Mouse (Mus musculus): ENCODE data around the gene Sh3rf3. TPM values are rescaled to one million over a fixed set of nuclear protein-coding genes. Genes with fewer than 3 reads are reported as not detected.

The Sh3rf3 gene
- polyA plus RNA-seq, 1 experiment from 2014 or later = 0.65 TPM

DNA sequence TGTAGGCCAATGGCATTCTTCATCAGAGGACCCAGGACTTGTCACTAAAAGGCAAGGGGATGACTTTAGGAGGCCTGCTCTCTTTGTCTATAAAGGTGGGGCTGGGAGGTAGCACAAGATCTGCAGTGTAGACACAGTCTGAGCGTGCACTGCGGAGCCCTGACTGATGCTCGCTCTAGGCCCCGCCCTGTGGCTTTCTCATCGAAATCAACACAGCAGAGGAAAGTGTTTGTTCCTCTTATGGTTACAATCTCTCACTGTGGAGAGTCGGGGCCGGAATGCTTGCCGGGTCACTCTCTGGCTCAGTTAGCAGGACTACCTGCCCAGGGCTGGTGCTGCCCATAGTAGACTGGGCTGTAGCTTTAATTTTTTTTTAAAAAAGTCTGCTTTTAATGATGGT is 299.6 kb downstream of the Sh3rf3 start:
- Histone ChIP-seq H3K36me3 (no peaks in the 10 kb centered on the region), H3K27me3 (ENCODE audit: insufficient read depth, poor library complexity, severe bottlenecking) (0 out of 2 replicates have a peak, but pooled peaks cover 4% of the 10 kb centered on the region), H3K4me1 (peaks cover 11% of the 10 kb centered on the region), H3K27ac (no peak overlapping the region), H3K9me3 (no peaks in the 10 kb centered on the region), H3K4me3 (no peak overlapping the region)
- WGBS = 88% methylated on average over 8 of the region's 8 CpGs
- no peak for DNase-seq (ENCODE audit: low spot score)

DNA sequence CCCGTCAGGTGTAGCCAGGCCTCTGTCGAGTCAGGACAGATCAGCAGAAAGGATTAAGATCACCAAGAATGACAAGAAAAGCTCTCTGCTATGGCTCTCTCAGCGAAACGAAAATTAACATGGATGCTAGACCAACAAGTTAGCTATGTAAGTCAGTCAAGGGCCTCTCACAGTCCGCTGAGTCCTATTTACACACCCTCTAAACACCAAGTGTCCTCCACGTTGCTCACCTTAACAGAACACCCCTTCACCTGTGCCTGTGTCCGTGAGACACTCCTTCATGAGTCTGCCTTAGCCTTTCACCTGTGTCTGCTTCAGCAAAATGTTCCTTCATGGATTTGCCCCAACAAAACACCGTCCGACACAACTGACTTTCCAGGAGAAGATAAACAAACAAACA is 300.2 kb downstream of the Sh3rf3 start:
- Histone ChIP-seq H3K9me3 (no peaks in the 10 kb centered on the region), H3K27ac (no peak overlapping the region), H3K27me3 (ENCODE audit: insufficient read depth, poor library complexity, severe bottlenecking) (0 out of 2 replicates have a peak, but pooled peaks cover 4% of the 10 kb centered on the region), H3K4me1 (peaks cover 11% of the 10 kb centered on the region), H3K4me3 (no peak overlapping the region), H3K36me3 (no peaks in the 10 kb centered on the region)
- 84% methylated on average over 9 of the region's 9 CpGs for WGBS
- DNase-seq (ENCODE audit: low spot score) = no peak

DNA sequence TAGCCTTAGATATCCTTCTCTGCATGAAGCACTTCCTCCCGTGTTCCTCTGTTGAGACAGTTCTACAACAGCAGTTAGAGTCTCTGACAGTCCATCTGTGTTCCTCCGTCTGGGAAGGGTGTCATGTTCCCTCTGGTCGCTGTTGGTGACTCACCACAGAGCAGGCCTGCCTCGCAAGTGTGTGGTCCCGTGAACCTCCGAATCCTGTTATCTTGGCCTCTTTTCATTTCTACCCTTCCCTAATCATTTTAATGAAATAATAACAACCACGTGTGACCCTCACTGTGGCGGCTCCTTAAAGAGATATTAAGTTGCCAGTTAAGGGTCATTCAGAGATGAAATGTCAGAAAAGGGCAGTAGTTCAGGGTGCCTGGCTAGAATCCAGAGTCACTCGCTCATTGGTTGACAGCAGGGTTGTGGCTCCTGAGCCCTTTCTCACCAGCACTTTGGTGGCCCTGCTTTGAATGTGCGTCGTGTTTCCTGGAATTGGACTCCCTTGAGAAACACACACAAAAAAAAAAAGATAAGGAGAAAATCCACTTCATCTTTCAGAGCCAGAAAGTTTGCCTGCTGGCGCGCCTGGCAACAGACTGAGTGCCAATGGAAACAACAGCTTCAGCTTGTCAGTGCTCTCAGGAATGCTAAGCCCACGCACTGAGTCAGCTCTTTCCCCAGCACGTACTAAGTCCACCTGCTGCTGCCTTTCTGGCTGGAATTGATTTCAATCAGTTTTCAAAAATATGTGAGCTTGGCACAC is 301.6 kb downstream of the Sh3rf3 start:
- 35% methylated on average over 15 of the region's 15 CpGs for WGBS
- Histone ChIP-seq H3K27ac (no peak overlapping the region), H3K9me3 (no peaks in the 10 kb centered on the region), H3K27me3 (ENCODE audit: insufficient read depth, poor library complexity, severe bottlenecking) (0 out of 2 replicates have a peak, but pooled peaks cover 4% of the 10 kb centered on the region), H3K4me1 (peaks cover 11% of the 10 kb centered on the region), H3K36me3 (no peaks in the 10 kb centered on the region), H3K4me3 (no peak overlapping the region)
- no peak for DNase-seq (ENCODE audit: low spot score)

DNA sequence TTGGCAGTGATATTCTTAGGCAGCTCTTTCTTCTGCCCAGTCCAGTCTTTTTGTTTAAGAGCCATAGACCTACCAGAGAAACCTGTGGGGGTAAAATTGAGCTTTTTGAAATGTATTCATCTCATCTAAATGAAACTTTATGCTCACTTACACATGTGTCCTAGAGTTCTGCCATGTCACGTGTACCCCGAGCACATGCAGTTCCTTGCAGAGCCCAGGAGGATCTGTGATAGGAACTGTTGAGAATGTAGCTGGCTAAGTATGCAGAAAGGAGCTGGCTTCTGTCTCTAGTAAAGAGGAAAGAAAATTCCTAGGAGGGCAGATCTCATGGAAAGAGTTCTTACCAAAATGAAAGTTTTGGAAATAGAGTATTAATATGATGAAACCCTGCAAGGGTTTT is 302.5 kb downstream of the Sh3rf3 start:
- DNase-seq (ENCODE audit: low spot score) = no peak
- Histone ChIP-seq H3K9me3 (no peaks in the 10 kb centered on the region), H3K4me3 (no peak overlapping the region), H3K36me3 (no peaks in the 10 kb centered on the region), H3K4me1 (peaks cover 11% of the 10 kb centered on the region), H3K27me3 (ENCODE audit: insufficient read depth, poor library complexity, severe bottlenecking) (0 out of 2 replicates have a peak, but pooled peaks cover 4% of the 10 kb centered on the region), H3K27ac (no peak overlapping the region)
- WGBS = 79% methylated on average over 2 of the region's 2 CpGs

DNA sequence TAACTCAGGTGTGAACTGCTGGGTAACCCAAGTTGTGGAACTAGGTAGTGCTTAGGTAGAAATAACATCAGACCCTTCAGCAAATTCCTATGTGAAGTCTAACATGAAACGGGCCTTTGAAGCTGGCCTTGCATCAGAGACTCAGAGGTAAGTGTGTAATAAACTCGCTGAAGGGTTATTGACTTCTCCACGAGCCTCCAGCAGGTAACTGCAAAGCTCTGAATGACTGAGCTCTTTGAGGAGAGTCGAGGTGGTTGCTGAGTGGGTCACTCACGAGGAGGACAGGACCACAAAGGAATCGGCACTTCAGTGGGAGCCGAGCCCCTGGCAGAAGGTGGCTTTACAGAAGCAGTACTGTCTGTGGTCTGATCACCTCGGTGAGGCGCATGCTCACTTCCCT is 303.2 kb downstream of the Sh3rf3 start:
- peaks cover 11% of the 10 kb centered on the region for H3K4me1 ChIP-seq
- H3K27ac ChIP-seq = no peak overlapping the region
- H3K36me3 ChIP-seq = no peaks in the 10 kb centered on the region
- H3K27me3 ChIP-seq (ENCODE audit: insufficient read depth, poor library complexity, severe bottlenecking) = 0 out of 2 replicates have a peak, but pooled peaks cover 4% of the 10 kb centered on the region
- DNase-seq (ENCODE audit: low spot score) = no peak
- H3K4me3 ChIP-seq = no peak overlapping the region
- H3K9me3 ChIP-seq = no peaks in the 10 kb centered on the region
- 77% methylated on average over 9 of the region's 9 CpGs for WGBS

DNA sequence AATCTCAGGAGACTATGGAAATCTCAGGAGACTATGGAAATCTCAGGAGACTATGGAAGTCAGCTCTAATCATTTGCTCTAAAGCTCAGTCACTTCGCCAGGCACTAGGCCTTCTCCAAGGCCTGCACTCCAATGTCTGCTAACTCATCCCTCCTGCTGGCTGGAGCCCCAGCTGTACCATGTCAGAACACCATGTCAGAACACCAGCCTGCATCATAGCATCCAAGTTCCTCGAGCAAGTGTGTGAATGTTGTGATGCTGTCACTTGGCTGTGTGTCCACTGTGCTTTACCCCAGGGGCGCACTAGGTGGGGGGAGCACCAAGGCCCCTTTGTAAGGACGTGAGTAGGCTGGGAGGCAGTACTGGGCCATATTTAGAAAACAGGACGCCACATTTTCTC is 304.4 kb downstream of the Sh3rf3 start:
- Histone ChIP-seq H3K27ac (no peak overlapping the region), H3K4me1 (peaks cover 11% of the 10 kb centered on the region), H3K4me3 (no peak overlapping the region), H3K9me3 (no peaks in the 10 kb centered on the region), H3K27me3 (ENCODE audit: insufficient read depth, poor library complexity, severe bottlenecking) (0 out of 2 replicates have a peak, but pooled peaks cover under 1% of the 10 kb centered on the region), H3K36me3 (no peaks in the 10 kb centered on the region)
- DNase-seq (ENCODE audit: low spot score) = no peak
- WGBS = 74% methylated on average over 5 of the region's 5 CpGs

DNA sequence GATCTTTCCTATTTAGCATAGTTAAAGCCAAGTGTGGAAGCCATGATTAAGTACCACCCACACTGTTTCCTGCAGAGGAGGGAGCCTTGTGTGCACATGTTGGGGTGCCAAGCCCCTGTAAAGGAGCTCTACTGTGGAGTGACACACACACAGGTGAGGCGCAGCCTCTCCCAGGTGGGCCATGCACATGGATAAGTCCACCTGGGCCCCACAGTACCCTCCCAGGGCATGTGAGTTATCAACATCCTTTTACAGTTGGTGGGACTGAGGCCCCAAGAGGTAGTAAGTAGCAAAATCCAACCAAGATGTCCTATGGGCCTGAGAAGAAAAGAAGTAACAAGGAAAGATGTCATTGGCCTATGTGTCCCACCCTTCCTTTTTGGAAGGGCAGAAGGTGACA is 305.8 kb downstream of the Sh3rf3 start:
- H3K27me3 ChIP-seq (ENCODE audit: insufficient read depth, poor library complexity, severe bottlenecking) = no peaks in the 10 kb centered on the region
- DNase-seq (ENCODE audit: low spot score) = peak; percentile 62
- no peak overlapping the region for H3K4me3 ChIP-seq
- no peaks in the 10 kb centered on the region for H3K9me3 ChIP-seq
- H3K4me1 ChIP-seq = peaks cover 11% of the 10 kb centered on the region
- WGBS = 97% methylated on average over 1 of the region's 1 CpGs
- H3K36me3 ChIP-seq = no peaks in the 10 kb centered on the region
- H3K27ac ChIP-seq = no peak overlapping the region

DNA sequence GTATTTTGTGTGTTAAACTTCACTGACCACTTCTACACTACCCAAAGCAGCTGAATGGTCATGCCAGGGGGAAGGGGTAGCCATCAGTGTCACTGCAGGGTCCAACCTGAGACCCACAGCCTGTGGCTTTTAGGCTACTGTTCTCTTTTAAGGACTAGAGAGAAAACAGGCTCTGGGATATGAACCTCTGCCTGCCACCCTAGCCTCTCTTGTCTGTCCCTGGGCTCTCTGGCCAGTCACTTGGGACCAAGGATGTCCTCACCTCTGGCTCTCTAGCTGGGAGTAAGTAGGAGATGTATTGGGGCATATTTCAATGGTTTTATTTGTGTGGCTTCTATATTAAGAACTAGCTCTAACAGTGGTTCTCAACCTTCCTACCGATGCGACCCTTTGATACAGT is 306.7 kb downstream of the Sh3rf3 start:
- peaks cover 4% of the 10 kb centered on the region for H3K4me1 ChIP-seq
- no peak overlapping the region for H3K27ac ChIP-seq
- H3K36me3 ChIP-seq = no peaks in the 10 kb centered on the region
- H3K9me3 ChIP-seq = no peaks in the 10 kb centered on the region
- H3K27me3 ChIP-seq (ENCODE audit: insufficient read depth, poor library complexity, severe bottlenecking) = no peaks in the 10 kb centered on the region
- H3K4me3 ChIP-seq = no peak overlapping the region
- peak; percentile 58 for DNase-seq (ENCODE audit: low spot score)
- 89% methylated on average over 2 of the region's 2 CpGs for WGBS

DNA sequence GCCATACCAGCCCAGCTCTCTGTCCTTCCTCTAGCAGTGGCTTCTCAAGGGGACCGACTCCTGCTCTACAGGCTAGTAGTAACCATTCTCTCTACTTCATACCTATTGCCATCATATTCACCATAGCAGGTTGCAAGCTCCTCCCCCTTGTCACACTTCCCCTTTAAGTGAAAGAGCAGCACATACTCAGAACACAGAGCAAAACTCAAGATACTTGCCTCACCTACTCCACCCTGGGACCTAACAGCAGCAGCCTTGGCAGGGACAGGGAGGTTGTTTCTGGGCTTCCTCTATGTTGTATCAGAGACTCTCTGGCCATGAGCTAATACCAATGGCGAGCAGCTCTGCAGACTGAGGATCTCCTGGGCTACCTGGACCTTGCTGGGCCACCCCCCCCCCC is 312.3 kb downstream of the Sh3rf3 start:
- Histone ChIP-seq H3K27ac (peak overlapping the region; percentile 16; the same call in 1 of the 2 replicates), H3K27me3 (ENCODE audit: insufficient read depth, poor library complexity, severe bottlenecking) (no peaks in the 10 kb centered on the region), H3K36me3 (no peaks in the 10 kb centered on the region), H3K4me1 (peaks cover 17% of the 10 kb centered on the region), H3K4me3 (no peak overlapping the region), H3K9me3 (no peaks in the 10 kb centered on the region)
- no peak for DNase-seq (ENCODE audit: low spot score)
- WGBS = 78% methylated on average over 2 of the region's 2 CpGs

DNA sequence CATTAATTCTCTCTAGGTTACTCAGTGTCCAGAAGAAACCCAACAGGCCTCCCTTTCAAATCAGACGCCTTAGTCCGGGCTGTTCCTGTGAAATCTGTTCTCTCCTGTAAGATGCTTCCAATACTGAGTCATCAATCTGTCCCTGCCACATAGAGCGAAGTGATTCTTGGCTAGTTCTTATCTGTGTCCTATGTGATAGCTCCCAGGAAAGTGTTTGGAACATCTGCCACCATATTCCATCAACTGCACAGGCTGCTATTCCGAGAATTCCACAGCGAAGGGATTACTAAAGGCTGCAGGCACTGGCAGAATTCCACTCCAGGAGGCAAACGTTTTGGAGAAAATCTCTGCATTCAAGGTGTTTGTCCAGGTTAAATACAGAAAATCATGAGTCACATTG is 314.5 kb downstream of the Sh3rf3 start:
- H3K36me3 ChIP-seq = no peaks in the 10 kb centered on the region
- no peak overlapping the region for H3K27ac ChIP-seq
- WGBS = 44% methylated on average over 6 of the region's 6 CpGs
- H3K4me1 ChIP-seq = peaks cover 33% of the 10 kb centered on the region
- no peaks in the 10 kb centered on the region for H3K9me3 ChIP-seq
- H3K27me3 ChIP-seq (ENCODE audit: insufficient read depth, poor library complexity, severe bottlenecking) = no peaks in the 10 kb centered on the region
- DNase-seq (ENCODE audit: low spot score) = no peak
- H3K4me3 ChIP-seq = no peak overlapping the region

DNA sequence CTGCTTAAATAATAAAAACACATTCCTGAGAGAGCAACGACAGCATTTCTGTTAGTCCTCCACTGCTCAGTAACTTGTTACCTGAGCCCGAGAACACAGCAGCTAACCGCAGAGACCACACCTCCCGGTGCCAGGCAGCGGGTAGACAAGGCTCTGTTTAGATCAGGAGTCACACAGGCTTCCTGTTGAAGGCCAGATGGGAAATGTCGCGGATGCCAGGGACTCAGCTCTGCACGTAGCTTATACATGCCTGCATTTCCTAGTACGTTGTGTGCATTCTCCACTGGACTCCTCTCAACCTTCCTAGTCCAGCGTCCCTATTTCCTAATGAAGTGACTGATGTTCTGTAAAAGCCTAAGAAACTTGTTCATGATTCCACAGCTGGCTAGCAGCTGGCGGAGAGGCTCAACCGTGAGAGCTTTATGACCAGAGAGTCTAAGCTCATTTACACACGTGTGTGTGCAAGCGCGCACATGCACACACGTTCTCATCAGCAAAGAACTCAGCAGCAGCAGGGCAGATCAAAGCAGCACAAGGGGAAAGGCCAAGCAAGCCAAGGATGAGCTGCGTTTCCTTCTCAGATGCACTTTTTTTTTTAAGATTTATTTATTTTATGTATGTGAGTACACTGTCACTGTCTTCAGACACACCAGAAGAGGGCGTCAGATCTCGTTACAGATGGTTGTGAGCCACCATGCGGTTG is 318.9 kb downstream of the Sh3rf3 start:
- Histone ChIP-seq H3K27me3 (ENCODE audit: insufficient read depth, poor library complexity, severe bottlenecking) (no peaks in the 10 kb centered on the region), H3K4me1 (peaks cover 47% of the 10 kb centered on the region), H3K9me3 (no peaks in the 10 kb centered on the region), H3K27ac (peak overlapping the region; percentile 10; the same call in 1 of the 2 replicates), H3K36me3 (no peaks in the 10 kb centered on the region), H3K4me3 (no peak overlapping the region)
- 68% methylated on average over 20 of the region's 20 CpGs for WGBS
- peak; percentile 78 for DNase-seq (ENCODE audit: low spot score)

DNA sequence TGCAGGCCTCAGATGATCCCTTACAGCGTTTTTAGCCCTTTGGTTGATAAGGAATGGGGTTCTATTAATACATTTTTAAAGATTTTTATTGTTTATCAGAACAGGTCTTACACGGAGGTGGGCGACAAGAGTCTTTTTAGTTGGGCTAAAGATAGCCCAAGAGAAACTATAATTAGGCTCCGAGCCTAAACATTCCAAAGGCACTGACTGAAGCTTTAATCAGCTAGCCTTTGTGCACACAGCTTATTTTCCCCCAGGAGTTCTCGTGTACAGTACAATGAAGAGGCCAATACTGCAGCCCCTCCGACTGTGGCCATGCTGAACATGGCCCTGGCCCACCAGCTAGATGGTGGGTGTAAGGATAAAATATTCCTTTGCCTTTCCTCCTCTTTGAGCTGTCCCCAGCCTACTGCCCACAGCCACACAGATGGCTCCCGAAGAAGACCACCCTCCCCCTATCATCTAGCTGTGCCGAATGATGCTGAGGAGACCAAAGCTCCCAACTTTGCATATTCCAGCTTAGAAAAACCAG is 320.4 kb downstream of the Sh3rf3 start:
- peak; percentile 68 for DNase-seq (ENCODE audit: low spot score)
- H3K36me3 ChIP-seq = no peaks in the 10 kb centered on the region
- H3K9me3 ChIP-seq = no peaks in the 10 kb centered on the region
- H3K4me1 ChIP-seq = peaks cover 36% of the 10 kb centered on the region
- WGBS = 36% methylated on average over 8 of the region's 8 CpGs
- H3K27ac ChIP-seq = peak overlapping the region; percentile 77
- H3K27me3 ChIP-seq (ENCODE audit: insufficient read depth, poor library complexity, severe bottlenecking) = no peaks in the 10 kb centered on the region
- H3K4me3 ChIP-seq = no peak overlapping the region

DNA sequence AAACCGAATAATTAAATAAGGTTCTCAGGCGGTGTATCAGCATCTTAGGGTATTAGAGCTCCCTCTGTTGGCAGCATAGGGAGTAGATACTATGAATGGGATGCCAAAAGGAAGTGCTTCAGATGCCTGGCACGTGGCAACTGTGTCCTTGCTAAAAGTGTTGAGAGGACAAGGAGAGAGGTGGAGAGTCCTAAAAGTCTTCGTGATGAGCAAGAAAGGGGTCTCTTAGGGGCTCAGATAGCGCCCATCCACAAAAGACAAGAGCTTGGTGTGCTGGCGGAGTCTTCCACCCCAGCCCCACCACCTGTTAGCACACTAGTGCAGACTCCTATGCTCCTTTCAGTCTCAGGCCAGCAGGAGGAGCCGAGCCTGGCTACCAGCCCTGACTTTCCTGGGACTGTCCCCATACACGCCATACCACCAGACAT is 336.8 kb downstream of the Sh3rf3 start:
- Histone ChIP-seq H3K27me3 (ENCODE audit: insufficient read depth, poor library complexity, severe bottlenecking) (peaks cover 8% of the 10 kb centered on the region), H3K36me3 (0 out of 2 replicates have a peak, but pooled peaks cover 3% of the 10 kb centered on the region), H3K9me3 (no peaks in the 10 kb centered on the region), H3K4me3 (peak overlapping the region; percentile 32; the same call in 1 of the 2 replicates), H3K4me1 (peaks cover 11% of the 10 kb centered on the region), H3K27ac (0 out of 2 replicates have a peak overlapping the region, but pooled peaks have one; percentile 36)
- 18% methylated on average over 8 of the region's 8 CpGs for WGBS
- no peak for DNase-seq (ENCODE audit: low spot score)

Data from heart, embryonic 10.5 days (tissue).